In the genomic region with DNA sequence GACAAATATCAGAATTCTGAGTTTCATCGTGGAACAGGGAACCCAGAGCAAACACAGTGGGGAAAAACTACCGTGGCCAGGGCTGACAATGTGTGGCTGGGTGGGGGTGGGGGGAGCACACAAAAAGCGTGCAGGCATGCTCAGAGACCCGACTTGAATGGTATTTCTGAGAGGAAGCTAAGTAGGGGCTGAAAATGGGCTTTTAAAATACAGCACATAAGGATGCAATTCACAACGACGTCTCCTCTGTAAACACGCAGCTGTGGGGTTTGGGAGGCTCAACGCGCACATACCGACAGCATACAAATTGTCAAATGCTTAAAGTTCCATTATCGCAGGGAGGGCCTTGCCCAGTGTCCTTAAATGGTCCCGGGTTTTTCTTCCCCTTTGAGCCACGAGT, we compare ENCODE assay signal across 10 mouse cellular contexts.
"Had no signal": no experiment of that assay in that cellular context is flagged by ENCODE, and none has a peak within 500 bp of the region (broad histone marks: within the 10 kb centered on the region; RNA-seq: fewer than 3 reads in every experiment).

No protein-coding gene starts in this region.

- H3K27me3 ChIP-seq: liver, embryonic 13.5 days; midbrain, embryonic 13.5 days had no signal

- H3K36me3 ChIP-seq: liver, embryonic 13.5 days; midbrain, embryonic 13.5 days had no signal

- DNase-seq: kidney, adult 8-10 months; kidney, postnatal 25 days; left cerebral cortex, postnatal 4 days; liver; liver, embryonic 13.5 days; liver, postnatal 0 days; lung, postnatal 36 days; thymus, postnatal 4 days had no signal

- H3K27ac ChIP-seq: liver, embryonic 13.5 days; midbrain, embryonic 13.5 days; stomach, postnatal 0 days had no signal

- H3K9me3 ChIP-seq: liver, embryonic 13.5 days; midbrain, embryonic 13.5 days had no signal

- H3K4me3 ChIP-seq: liver, embryonic 13.5 days; midbrain, embryonic 13.5 days had no signal

- ATAC-seq: liver, postnatal 0 days; midbrain, embryonic 13.5 days had no signal

- H3K4me1 ChIP-seq: liver, embryonic 13.5 days had no signal

- H3K4me2 ChIP-seq: liver, embryonic 13.5 days; midbrain, embryonic 13.5 days had no signal

- H3K9ac ChIP-seq: liver, embryonic 13.5 days; liver, postnatal 0 days; midbrain, embryonic 13.5 days had no signal
